Mouse (Mus musculus) megakaryocyte, embryonic 14.5 days (primary cell): ENCODE measurements at regions not wholly inside any gene's neighbourhood (a gene's known extent, or its start where the extent isn't known, plus 50 kb on each side); places are given as distances from the start of the nearest gene placed in this dataset.
A peak's percentile ranks its signal among the peaks of the same experiment; 100 is the strongest.

Experiments used
- H3K27me3 ChIP-seq: replicated peaks from 2 replicates; pipeline ENCODE3; 2012; ENCODE audit warnings: inconsistent platforms
- H3K36me3 ChIP-seq: replicated peaks from 2 replicates; pipeline ENCODE3; 2012; ENCODE audit warnings: low read length, inconsistent platforms, mixed read lengths
- H3K4me1 ChIP-seq: 2 replicates; pipeline ENCODE4 v1.6.1; 2012; ENCODE audit warnings: inconsistent platforms
- H3K4me3 ChIP-seq: replicated peaks from 2 replicates; pipeline ENCODE3; 2012; ENCODE audit warnings: moderate library complexity, mild to moderate bottlenecking, inconsistent platforms
- H3K9me3 ChIP-seq: 2 replicates; pipeline ENCODE4 v1.6.1; 2012; ENCODE audit warnings: inconsistent platforms
- FLI1 ChIP-seq: IDR thresholded peaks from 2 replicates; pipeline ENCODE4 v1.6.1; 2012; ENCODE audit warnings: low read length, inconsistent platforms, mixed read lengths
- GATA1 ChIP-seq: IDR thresholded peaks from 3 replicates; pipeline ENCODE4 v1.6.1; 2012; ENCODE audit warnings: mixed read lengths, low read length, inconsistent platforms, borderline replicate concordance

- Histone ChIP-seq H3K4me3 (peak overlapping the region; percentile 85), H3K27me3 (peaks cover 79% of the 10 kb centered on the region), H3K9me3 (peaks cover 15% of the 10 kb centered on the region), H3K36me3 (no peaks in the 10 kb centered on the region), H3K4me1 (peaks cover 22% of the 10 kb centered on the region)
- no peak for TF ChIP-seq FLI1
- TF ChIP-seq GATA1: no peak
Observed at GRCm38 (mm10) chr5:112179213-112180057, 72.9 kb downstream of the Cryba4 start.

GRCm38 (mm10) chr5:112182775-112183174 is 69.5 kb downstream of the Cryba4 start:
- no peak overlapping the region for H3K4me3 ChIP-seq
- peaks cover 22% of the 10 kb centered on the region for H3K4me1 ChIP-seq
- H3K27me3 ChIP-seq: peaks cover 77% of the 10 kb centered on the region
- TF ChIP-seq FLI1: no peak
- TF ChIP-seq GATA1: no peak
- H3K9me3 ChIP-seq: 0 out of 2 replicates have a peak, but pooled peaks cover 7% of the 10 kb centered on the region
- no peaks in the 10 kb centered on the region for H3K36me3 ChIP-seq

- H3K9me3 ChIP-seq: peaks cover 6% of the 10 kb centered on the region
- H3K36me3 ChIP-seq: no peaks in the 10 kb centered on the region
- TF ChIP-seq GATA1 (no peak), FLI1 (no peak)
- peaks cover 24% of the 10 kb centered on the region for H3K27me3 ChIP-seq
- H3K4me3 ChIP-seq: peak overlapping the region; percentile 38
- H3K4me1 ChIP-seq: peaks cover 4% of the 10 kb centered on the region; the same call in 1 of the 2 replicates
Observed at GRCm38 (mm10) chr5:112195667-112196066, 56.7 kb downstream of the Cryba4 start.
